Mouse (Mus musculus) cerebellum, adult 18-20 months (tissue): ENCODE measurements at regions not wholly inside any gene's neighbourhood (a gene's known extent, or its start where the extent isn't known, plus 50 kb on each side); places are given as distances from the start of the nearest gene placed in this dataset.
A peak's percentile ranks its signal among the peaks of the same experiment; 100 is the strongest.
"Not testable (repeated sequence)": the region's sequence is repeated elsewhere in the genome, so short reads cannot be mapped to it uniquely, and the experiment has no call there.

Experiments
- DNase-seq, 2 experiments: peaks; one replicate each; pipeline ENCODE4 v3.0.0; 2021

DNA sequence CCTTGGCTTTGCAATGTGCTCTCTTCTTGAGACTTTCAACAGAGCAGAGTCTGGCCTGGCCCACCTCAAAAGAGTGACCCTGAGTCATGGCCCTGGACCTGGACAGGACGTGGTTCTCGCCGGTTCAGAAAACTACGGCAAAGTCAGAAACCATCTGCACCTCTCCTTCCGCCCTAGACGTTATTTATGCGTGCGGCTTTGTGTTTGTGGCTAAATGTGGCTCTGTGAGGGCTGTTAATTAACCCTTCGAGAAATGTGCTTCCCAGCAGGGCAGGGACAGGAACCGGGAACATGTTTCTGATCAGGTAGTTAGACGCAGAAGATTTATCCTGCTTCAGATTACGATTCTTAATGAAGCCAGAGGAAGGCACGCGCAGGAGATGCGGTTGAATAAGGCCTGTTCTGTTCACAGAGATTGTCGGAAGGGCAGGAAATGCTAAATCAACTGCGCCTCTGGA lies 137.6 kb upstream of the Haao start:
- no peak for DNase-seq

DNA sequence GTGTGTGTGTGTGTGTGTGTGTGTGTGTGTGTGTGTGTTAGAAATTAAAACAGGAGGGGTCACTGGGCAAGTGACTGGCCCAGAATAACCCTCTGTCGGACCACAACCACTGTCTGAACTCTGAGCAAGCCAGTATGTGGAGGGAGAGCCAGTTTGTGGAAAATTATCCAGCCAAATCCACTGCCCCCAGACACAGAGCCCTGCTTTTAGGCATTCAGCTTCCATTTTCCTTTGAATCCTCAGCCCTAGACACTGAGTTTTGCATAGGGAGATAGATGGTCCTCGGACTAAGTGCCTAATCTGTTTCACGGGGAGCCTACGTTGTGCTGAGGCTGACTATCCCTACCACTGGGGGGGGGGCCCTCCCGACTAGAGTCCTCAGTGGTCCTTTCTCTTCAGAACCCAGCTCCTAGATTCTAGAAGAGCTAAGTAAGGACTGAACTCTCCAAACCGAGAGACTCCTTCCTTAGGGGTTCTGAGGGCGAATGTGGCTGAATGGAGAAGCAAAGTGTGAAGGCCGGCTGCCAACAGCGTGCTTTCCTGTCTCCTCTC lies 136.2 kb upstream of the Haao start:
- DNase-seq = no peak

DNA sequence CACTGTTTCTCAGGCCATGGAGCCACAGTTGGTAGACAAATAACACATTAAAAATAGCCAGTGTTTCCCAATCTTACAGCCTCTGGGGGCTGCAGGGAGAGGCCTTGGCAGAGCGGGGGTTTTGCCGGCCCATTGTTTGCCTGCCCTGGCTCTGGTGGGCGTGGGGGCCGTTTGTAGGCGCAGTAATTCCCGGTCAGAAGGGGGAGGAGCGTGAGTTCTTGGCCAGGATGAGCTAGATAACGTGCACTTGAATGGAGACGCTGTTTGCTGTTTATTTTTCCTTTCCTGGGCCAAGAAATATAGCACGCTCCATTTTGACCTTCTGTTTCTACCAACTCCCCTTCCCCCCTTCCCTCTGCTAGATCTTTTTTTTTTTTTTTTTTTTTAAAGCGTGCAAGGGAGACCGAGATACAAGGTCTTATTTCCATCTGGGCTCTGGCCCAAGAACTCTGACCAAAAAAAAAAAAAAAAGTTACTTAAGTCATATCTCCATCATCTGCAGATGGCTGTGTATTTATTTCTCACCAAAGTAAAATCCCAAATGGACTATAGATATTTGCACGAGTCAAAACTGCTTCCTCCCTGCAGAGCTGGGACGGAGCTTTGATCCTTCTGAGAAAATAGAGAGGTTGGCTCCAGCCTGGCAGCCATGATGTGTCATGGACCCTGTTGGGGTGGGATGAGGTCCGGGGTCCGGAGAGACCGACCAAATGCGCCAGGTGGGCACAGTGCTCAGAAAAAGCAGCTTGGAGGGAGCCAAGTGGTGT lies 135.5 kb upstream of the Haao start:
- DNase-seq = no peak

DNA sequence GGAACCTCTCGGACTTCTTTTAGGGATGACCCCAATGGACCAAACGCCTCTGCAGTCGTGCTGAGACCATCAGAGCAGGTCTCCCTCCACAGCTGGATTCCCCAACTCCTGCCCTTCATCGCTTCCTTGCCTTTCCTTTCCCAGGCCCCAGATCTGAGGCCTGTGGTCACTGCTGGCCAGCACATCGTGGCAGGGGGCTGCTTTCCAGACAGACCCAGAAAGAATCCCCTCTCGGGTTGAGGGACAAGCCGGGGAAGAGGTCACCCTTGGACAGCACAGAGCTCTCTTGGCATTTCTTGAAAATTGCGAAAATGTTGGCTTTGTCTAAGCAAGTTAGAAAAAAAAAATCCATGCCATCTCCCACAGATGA lies 134.9 kb upstream of the Haao start:
- DNase-seq = no peak

DNA sequence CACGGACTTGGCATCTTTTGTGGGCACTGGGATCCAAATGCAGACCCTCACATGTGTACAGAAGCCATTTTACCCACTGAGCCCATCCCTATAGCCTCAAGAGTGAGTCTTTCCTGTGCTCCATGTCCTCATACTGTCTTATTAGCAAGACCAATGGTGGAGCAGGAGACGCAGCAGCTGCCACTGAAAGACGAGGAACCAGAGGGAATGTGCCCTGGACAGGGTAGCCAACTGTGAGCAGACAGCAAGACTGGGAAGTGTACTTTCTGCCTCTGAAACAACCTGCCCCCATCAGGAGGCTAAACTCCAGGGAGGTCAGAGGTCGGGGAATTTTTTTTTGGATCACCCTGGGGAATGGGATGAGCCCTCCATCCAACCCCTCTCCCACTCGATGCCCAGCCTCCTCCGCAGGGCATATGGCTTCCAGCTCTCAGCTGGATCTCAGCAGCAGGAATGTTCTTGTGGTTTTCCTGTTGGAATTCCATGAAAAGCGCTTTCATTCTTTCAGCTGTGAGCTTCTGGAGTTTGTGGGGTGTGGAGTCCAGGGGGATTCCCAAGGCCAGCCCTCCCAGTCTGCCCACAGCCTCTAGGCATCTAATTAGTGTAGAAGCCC lies 131.2 kb upstream of the Haao start:
- no peak for DNase-seq

DNA sequence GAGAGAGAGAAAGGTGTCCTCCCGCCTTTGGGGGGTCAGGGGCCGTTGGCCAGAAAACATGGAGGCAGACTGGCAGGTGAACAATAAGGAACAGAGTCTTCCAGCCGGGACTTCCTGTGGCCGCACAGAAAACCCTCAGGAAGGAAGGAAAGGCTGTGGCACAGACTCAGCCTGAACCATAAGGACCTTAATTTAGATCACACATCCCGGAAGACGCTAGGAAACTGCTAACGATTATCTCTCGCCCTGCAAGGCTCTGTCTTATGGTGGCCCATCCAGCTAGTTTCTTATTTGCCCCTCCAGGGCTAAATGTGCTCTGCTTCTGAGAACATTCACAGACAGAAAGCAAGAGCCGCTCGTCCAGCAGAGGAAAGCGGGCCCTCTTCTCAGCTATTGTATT lies 130.0 kb upstream of the Haao start:
- DNase-seq = no peak

DNA sequence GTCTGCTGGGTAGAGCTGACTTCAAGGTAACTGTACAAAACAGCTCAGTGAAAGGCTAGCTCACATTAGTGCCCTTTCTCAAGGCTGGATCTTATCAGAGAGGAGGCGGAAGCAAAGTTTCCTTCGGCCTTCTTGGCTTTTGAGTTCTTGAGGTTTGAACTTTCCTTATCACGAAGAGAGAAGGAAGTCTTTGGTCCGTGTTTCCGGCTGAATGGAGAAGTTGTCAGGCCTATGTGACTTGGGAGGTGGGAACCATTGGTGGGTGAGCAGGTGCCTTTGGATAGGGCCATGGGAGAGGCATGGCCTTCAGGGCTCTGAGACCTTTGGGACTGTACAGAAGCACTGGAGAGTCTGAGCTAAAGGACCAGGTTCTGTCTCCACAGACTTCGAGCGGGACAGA lies 128.1 kb upstream of the Haao start:
- DNase-seq = no peak

DNA sequence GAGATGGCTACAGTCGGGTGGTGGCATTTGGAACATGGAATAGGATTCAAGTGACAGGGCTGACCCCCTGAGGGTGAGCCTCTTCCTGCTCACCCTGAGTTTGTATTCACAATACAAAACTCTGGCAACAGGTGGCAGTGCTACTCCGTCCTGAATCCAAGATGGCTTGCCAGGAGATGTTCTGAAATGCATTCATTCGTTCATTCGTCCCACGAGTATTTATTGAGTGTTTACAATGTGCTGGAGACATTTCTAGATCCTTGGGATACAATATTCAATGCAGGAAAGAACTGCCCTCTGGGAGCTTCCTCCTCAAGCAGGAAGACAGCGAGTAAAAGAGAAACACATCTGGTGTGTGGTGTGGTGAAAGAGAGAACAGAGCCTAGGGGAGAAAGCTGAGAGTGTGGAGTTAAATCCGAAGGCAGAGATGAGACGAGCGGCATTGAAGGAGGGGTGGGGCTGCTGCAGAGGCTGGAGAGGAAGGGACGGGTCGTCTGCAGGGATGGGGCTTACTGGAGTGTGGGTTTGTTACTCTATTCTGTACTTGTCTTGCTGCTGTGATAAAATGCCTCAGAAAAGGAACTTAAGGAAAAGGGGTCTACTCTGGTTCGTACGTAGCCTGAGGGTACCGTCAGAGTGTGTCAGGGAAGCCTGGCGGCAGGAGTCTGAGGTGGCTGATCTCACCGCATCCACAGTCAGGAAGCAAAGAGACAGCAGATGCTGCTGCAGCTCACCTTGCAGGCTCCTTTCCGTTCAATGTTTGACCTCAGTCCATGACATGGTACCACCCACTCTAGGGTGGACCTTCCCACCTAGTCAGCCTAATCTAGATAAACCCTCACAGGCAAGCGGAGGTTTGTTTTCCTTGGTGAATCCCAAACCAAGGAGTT lies 125.9 kb upstream of the Haao start:
- DNase-seq = peak; percentile 49 to 59

DNA sequence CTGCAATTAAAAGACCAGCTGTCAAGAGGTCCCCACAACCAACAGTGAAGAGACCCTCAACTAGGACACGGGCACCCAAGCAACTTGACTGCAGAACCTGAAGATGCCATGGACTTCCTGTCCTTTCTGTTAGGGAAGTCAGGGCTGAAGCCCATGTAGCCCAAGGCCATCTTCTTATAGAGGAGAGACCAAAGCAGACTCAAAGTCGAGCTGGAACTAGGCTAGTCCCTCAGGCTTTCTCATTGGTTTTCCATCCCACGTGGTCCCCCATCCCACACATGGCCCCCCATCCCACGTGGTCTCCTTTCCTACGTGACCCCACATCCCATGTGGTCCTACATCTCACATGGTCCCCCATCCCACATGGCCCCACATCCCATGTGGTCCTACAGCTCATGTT lies 125.1 kb upstream of the Haao start:
- no peak for DNase-seq

DNA sequence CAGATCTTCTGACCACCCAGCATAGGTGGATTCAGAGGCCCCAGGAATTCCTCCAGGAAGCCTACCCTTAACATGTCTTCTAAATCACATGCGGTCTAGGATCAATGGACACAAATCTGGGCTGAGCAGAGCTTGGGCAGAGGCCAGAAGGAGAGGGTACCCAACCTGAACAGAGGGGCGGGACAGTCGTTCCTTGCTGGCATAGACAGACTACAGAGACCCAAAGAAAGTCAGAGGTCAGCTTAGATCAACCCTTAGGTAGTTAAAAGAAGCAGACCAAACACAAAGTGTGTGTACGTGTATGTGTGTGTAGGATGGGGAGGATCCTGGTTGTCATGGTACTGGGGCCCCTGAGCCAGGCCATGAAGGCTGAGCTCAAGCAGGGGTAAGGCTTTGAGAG lies 124.7 kb upstream of the Haao start:
- no peak for DNase-seq

DNA sequence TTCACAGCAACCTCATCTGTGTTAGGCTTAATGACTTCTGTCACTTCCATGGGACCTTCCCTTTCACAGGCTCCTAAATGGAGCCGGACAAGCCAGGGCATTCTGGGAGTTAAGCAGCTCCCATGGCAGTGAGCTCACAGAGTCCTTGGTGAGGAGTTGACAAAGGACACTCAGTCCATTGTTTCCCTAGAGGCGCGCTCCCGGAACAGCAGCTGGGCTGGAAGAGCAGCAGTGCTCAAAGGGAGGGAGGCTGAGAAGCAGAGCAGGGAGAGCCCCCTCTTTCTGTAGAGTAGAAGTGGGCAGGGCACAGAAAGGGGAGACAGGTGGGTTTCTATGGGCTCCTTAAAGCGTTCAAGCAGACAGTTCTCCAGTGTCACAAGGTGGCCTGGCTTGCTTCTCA lies 124.3 kb upstream of the Haao start:
- peak in 1 of 2 experiments; percentile 31 for DNase-seq

DNA sequence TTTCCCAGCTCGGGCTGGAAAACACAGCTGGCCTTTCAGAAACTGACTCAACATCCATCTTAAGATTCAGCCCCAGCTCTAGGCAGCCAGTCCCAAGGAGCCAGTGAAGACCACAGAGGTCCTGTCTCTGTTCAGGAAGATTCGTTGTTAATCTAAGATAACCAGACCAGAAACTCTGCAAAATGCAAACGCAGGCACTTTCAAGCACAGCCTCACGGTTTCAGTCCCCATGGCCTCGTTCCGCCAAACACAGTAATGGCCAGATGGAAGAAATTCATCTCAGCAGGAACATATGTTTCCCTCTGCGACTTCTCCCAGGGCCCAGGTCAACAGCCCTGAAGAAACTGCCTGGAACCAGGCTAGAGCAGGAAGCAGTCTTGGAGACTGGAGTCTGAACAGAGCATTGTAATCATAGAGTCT lies 121.7 kb upstream of the Haao start:
- DNase-seq = peak; percentile 78 to 85

DNA sequence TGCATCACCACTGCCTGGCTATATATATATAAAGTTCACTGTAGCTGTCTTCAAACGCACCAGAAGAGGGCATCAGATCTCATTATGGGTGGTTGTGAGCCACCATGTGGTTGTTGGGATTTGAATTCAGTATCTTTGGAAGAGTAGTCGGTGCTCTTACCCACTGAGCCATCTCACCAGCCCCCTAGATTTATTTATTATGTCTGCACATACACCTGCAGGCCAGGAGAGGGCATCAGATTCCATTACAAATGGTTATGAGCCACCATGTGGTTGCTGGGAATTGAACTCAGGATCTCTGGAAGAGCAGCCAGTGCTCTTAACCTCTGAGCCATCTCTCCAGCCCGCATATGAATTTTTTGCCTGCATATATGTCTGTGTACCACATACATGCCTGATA lies 120.4 kb upstream of the Haao start:
- DNase-seq = not testable (repeated sequence)

DNA sequence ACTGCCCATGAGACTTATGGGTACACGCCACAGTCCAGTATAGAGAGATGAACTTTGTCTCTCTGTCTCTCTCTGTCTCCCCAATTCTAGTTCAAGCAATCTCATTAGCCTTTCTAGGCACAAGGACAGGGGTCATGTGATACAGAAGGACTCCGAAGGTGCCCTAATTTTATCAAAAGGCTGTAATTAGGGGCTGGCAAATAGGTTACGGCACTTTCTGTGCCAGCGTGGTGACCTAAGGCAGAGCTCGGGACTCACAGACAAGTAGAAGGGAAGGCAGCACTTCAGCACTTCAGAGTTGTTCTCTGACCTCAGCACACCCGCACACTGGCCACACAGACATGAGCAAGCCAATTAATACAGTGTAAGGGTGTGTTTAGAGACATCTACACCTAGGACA lies 119.2 kb upstream of the Haao start:
- DNase-seq = peak in 1 of 2 experiments; percentile 27

DNA sequence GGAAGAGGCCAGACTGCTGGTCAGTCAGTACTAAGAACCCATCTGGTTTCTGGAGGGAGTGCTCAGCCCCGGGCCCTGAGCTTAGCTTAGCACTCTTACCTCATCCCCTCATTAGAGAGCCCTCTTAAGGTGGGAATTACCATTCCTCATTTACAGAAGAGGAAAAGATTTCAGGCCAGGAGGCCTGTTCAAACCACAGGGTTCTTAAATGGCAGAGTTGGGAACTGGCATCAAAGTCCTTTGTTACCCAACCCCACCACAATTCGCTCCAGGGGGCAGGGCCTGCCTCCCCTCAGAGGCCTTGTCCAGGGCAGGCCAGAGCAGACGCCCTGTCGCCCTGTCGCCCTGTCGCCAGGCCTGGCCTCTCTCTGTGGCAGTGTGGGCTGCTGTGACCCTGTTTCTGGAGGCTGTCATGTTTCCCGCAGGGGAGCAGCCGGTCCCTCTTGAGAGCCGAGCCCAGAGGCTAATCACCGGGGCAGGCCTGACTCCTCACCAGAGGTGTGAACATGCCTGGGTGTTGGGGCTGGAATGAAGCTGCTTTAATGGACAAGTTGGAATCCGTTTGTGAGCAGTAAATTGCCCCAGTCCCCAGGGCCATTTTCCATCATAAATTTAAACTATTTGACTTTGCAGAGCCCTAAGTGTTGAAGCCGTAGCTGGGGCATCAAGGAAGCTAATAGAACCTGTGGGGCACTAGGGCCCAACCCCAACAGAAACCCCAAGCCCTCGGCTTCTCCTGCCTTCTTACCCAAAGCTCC lies 116.9 kb upstream of the Haao start:
- DNase-seq = no peak

DNA sequence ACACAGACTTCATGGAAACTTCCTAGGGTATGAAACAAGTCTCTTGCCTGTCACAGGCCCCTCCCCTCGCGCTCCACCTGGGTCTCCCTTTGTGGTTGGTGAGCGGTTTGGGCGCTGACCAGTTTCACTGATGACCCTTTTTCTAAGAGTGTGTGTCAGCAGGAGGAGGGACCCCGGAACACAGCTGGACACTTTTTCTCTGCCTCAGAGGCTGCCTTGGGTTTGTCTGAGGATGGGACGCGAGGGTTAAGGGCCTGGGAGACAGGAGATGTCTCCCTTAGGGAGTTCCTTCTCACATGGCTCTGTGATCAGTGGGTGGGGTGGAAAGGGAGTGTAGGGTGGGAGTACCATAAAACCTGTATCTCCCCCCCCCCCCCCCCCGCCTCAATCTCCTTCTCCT lies 115.8 kb upstream of the Haao start:
- no peak for DNase-seq

DNA sequence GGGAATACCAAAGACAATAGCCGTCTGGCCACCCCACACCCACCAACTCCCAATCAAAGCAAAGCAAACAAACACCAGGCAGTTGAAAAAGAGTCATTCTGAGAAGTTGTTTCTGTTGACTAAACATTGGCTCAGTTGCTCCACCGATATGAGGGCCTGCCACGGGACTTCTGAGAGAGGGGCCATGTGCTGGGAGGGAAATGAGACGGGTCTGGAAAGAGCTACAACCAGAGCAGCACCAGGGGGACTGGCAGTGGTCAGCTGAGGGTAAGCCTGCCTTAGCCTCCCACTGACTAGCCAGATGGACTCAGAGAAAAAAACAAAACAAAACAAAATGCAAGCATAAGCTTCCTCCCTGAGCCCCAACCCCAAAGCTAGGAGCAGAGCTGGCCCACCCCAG lies 115.1 kb upstream of the Haao start:
- peak in 1 of 2 experiments; percentile 45 for DNase-seq

DNA sequence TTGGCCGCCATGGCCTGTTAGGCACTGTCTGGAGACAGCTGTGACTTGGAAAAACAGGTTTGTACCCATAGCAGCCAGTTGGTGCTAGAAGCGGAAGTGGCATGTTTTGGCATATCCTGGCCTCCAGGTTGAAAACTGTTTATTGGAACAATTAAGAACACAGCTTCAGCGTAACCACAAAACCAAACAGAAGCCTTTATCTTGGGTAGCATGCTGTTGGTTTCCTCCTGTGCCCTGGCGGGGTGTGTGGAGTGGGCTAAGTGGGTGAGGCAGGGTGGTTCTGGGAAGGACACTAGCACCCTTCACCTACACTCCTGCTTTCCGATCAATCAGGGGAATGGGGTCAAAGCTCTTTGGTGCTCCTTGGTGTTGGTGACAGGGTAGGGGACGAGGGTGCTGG lies 114.4 kb upstream of the Haao start:
- no peak for DNase-seq

DNA sequence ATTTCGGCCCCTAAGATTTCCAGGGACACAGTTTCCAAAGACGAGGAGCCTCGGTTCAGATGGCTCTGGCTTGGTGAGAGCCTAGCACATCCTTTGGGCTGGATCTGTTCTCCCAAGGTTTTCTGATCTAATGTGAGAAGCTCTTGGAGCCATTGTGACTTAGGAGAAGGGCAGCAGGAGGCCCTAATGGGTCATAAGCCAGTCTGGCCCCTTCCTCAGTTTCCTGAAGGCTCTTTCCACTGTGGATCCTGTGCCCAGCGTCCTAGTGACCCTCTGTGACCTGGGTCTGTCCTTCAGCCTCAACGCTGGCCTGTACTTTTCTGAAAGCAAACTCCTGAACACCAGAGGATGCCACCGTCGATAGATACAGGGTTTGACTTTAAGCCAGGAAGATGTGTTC lies 113.1 kb upstream of the Haao start:
- DNase-seq = no peak

DNA sequence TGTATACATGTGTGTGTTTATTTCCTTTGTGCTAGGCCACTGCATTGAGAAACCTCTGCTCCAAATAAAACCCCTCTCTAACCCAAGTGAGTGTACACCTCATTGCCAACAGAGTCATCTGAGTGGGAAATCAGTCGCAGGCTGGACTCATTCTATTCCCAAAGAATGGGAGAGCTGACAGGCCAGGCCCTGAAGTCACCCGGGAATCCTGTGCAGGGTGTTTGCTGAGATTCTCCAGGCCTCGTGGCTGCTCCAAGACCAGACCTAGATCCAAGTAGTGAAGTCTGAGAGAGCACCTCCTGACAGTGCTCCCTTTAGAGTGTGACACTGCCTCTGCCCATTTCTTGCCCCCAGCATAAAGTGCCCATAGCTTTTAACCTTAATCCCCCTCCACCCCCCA lies 112.4 kb upstream of the Haao start:
- no peak for DNase-seq

DNA sequence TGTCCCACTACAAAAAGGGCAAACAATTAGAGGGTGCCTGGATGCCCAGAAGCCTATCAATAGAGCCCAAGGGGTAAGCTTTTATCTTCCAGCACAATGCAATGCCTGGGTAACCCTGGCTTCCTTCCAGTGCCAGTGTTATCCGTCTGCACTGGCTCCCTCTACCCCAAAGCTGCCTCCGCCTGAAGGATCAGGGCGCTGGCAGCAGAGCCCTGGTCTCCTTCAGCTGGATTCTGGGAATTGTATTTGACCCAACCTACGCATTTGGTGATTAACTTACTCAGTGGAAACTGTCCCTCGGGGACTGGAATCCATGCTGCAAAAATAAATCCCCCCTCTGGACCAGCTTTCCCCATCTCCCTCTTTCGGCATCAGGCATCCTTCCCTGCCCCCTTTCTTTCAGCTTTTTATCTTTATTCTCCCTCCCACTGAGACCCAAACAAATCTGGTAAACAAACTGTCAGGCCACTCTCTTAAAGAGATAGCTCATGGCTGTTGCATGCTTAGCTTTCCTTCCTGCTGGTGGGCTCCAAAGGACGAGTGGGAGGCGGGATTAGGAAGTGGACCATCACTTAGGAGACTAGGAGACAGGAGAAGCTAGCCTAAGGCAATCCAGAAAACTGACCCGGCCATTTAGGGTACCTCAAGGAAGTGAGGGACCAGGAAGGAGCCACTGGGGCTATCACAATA lies 111.5 kb upstream of the Haao start:
- no peak for DNase-seq

DNA sequence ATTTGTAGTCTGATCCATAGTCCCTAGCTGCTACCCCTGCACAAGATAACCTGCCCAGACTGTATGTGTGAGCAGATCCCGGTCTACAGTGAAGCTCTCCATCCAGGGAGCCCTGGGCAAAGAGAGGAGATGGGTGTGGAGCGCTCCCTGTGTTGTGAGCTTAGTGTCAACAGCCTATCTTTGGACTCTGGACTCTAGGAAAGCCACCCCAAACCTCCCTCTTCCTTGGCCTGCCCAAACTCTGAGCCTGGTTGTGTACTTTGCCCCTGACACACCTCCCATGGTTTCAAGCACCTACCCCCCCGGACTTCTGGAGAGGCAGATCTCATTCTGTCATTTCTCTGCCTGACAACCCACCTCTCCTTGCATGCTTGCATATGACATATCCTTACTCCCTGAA lies 110.9 kb upstream of the Haao start:
- DNase-seq = no peak
